Mouse (Mus musculus) A20 (cell line): ENCODE measurements around the gene Lsm10.

Source experiments
- DNase-seq: peaks from one replicate; pipeline ENCODE4 v3.0.0-alpha.2; 2011; ENCODE audit warnings: low read depth, low spot score

Lsm10 gene

DNA sequence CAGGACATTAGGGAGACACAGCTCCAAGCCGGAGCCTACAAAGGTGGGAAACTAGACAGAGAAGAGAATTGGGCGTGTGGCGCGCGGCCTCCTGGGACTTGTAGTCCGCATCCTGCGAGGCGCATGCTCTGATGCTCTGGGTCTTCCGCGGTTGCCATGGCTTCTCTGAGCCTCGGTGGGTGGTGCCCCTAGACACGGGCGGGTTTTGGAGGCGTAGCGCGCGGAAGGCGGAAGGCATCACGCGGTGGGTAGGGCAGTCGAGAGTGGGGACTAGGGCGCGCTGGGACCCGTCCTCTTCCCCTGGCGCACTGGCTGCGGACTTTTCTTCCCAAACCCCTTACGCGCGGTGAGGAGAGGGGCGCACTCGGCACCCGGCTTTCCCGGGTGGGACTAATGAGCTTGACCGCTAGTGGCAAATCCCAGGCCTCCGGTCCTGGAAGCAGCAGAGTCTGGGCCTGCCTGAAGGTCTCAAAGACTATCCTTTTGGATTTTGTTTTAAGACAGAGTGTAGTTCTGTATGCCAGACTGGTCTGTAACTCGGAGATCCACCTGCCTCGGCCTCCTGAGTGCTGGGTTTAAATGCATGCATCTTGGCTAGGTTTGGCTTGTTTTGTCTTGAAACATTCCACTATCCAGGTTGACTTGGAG is at the start of gene Lsm10:
Gene Lsm10, plus strand, starts transcription at position 160 of the 648 bp plus-strand sequence.
- peak; percentile 96 for DNase-seq

DNA sequence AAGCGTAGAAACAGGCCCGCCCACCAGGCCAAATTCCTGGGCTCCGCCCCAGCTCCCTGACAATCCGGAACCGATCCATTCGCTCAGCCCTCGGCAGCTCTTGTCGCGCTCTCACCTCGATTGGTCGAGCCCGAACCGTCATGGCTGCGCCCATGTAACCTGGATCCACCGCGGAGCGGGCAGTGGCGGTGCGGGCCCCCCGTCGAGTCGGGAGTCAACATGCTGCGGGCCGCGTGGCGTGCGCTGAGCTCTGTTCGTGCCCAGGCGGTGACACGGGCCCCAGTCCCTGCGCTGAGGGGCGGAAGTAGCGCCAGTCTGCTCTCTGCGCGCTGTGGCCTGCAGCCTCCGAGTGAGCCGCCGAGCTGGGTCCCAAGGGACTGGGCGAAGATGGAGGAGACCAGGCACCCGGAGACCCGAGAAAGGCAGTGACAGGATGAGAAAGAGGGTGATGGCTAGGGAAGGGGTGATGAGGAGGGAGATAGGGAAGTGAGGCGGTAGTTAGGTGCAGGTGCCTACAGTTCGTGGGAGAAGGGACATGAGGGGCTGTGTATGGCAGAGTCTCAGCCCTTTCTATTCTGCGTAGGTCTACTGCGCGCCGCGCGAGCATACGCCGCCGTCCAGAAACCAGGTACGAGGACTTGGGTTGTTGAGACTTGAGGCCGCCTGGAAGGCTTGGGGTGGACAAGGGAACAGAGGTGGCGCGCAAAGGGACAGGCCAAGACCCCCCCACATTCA is 49.4 kb upstream of the Lsm10 start, which contains the start of gene Mrps15:
Gene Mrps15, plus strand, starts transcription at position 75 of the 735 bp plus-strand sequence.
- peak; percentile 95 for DNase-seq

GRCm38 (mm10) chr4:126051617-126052016 is 44.8 kb upstream of the Lsm10 start:
- DNase-seq, result no peak

DNA sequence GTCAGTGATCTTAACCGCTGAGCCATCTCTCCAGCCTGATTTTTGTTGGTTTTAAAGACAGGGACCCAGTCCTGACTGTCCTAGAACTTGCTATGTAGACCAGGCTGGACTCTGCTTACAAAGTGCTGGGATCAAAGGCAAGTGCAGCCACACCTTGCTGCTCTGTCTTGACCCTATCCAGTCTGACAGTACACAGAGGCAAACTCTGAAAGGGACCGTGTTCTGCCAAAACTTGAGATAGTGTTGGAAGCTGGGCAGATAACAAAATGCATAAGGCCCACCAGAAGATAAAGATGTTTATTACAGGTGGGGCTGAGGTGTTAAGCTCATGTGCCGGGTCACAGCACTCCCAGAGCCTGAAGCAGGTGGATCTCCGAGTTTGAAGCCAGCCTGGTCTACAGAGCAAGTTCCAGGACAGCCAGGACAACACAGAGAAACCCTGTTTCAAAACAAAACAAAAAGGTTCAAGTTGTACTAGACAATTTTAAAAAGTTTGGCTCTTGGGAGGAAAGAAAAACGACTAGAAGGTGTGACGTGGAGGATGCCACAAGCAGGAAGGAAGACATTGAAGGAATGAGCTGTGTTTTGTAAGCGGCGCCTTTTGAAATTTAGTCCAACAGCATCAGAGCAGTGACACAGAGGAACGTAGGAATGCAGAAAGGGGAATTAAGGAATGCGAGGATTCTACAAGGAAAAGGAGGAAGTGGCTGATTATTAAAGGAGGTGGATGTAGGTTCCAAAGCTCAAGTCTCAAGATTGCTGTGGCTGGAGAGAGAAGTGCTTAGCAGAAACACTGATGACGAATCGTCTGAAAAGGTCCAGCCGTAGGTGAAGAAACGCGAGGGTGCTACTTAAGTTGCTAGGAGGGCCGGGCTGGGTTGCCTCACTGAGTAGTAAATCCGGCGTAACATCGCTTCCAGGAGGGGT is 39.0 kb upstream of the Lsm10 start:
- DNase-seq, result peak; percentile 42

DNA sequence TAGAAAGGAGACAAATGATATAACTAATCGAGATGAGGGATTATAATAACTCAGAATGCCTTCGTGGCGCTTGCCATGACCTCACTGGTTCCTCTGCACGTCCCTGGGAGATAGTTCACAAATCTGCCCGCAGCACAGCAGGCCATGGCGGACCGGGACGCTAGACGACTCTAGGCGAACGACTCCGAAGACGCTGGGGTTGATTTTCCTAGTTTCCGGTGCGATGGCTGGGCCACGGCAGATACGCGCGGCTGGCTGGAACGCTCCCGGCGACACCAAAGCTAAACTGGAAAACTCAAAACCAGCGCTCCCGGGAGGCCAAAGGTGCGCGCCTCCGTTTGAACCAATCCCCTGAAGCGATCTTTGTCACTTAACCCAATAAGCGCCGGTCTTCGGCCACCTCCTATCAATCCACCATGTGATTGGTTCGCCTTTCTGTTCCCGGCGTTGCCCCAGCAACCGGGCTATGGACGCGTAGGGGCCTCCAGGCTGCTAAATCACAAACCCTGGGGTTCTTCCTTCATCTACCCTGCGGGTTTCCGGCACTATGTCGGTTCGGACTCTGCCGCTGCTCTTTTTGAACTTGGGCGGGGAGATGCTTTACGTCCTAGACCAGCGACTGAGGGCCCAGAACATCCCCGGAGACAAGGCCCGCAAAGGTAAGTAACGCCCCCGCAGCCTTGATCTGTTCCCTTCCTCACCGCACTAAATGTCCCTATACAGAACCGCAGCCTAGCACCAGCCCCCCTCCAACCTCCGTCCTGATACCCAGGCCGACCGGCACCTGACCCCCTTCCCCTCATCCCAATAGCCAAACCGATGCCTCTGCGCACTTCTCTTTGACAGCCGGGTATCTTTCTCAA is 38.1 kb upstream of the Lsm10 start, which contains the start of gene Oscp1:
Gene Oscp1, plus strand, starts transcription at position 432 of the 863 bp plus-strand sequence.
- DNase-seq, result peak; percentile 93

DNA sequence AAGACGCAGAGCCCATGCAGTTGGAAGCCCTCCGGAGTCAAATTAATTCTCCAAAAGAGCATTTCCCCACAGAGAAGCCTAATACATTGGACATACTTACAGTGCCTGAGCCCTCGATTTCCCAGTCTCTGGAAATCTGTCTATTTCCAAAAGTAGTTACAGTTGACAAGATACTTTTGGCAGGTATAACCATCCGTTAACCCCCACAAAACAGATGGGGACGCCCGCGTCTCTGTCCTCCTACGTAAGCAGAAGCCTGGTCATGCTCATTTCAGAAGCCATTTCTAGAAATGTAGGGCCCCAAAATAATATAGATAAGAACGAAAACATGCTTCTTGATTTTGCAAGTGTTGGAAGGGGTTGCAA is 37.4 kb upstream of the Lsm10 start:
- DNase-seq, result no peak

DNA sequence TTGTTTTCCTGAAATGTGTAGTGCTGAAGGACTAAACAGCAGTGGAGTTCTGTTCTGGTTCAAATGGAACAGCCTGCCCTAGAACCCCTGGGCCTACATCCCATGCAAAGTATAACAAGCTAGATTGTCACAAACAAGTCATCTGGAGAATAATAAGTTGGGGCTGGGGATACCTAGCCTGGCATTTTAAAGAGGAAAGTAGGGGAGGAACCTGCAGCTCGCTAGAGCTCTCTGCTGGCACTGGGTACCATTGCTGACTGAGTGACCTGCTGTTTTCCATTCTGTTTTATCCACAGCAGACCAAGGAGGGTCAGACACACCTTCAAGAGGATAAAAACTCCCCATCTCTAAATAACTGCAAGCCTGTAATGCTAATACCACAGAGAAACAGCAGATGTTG is 33.6 kb upstream of the Lsm10 start:
- DNase-seq, result peak; percentile 59

GRCm38 (mm10) chr4:126065241-126065640 is 31.2 kb upstream of the Lsm10 start:
- no peak for DNase-seq

- DNase-seq, result no peak
These were observed 28.9 kb upstream of the Lsm10 start for GRCm38 (mm10) chr4:126067401-126068077.

DNA sequence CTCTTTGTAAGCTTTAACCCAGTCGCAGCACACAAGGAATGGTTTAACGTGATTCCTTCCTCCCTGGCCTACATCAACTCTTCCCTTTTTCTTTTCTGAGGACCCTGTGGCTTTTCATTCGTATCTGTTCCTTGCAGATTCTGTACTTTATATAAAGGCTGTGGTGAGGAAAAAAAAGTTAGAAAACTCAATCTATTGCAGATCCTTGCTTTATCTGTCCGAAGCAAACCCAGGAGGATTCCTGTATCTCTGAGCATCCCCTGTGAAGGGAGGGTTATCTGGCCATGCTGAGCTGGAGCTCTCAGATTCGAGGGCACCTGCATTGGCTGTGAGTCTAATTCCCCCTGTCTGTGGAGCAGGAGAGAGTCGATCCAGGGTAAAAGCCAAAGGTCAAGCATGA is 27.6 kb upstream of the Lsm10 start:
- DNase-seq, result no peak

DNA sequence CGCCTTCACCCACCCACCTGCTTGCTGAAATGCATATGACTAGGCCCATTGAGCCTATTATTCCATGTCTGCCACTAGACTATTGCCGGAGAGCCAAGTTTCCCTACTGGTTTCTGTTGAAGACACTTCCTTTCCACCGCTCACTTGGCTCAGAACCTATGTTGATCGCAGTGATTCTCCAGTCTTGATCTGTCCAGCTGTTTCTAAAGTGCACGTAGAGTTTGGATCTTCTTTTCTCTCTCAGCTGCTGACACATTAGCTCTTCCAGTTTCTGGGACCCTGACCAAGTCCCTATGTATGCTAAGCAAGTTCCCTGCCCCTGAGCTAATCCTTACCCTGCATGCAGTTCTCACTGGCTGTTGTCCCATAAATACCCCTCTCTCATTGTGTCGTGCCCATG is 18.6 kb upstream of the Lsm10 start:
- DNase-seq, result no peak

DNA sequence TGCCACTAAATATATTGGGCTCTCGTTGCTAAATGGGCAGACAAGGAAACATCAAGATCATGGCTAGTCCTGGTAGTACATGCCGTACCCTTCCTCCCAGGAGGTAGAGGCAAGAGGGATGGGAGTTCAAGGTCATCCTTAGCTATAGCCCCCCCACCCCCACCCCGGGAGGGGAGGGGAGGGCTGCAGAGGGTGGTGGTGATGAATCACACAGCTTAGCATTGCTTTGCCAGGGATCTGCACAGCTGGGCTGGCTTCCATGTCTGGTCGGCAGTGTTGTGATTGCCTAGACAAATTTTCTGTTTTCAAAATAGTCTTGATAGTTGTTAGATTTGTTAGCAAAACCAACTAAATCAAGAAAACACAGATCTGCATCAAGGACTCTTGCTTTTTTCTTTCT is 17.2 kb upstream of the Lsm10 start:
- no peak for DNase-seq

- no peak for DNase-seq
These were observed 14.8 kb upstream of the Lsm10 start for GRCm38 (mm10) chr4:126081601-126082000.

GRCm38 (mm10) chr4:126083021-126083420 is 13.4 kb upstream of the Lsm10 start:
- DNase-seq, result no peak

GRCm38 (mm10) chr4:126084382-126084781 is 12.0 kb upstream of the Lsm10 start:
- DNase-seq, result no peak

DNA sequence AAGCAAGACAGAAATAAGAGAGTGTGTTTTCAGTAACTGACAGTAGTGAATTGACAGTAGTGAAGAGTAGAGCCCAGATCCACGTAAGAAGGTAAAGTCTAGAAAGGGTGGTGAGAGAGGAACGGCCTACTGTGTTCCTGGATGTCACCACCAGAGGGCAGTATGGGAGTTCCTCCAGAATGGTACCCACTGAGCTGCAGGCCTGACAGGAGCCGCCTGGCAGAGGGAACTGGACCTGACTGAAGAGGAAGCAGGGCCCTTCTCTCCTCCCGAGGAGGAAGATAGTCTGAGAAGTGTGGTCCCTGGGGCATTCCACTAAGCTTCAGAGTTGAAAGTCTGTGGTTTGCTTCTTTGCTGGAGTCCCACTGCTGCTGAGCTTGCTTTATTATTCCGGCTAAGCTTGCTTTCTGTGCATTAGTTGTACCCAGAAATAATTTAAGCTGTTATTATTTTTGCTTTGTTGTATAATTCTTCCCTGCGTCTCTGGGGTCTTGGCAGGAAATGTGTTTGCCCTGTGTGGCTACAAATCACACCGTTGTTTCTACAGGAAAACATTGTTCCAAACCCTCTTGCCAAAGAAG is 10.3 kb upstream of the Lsm10 start:
- DNase-seq, result peak; percentile 90

DNA sequence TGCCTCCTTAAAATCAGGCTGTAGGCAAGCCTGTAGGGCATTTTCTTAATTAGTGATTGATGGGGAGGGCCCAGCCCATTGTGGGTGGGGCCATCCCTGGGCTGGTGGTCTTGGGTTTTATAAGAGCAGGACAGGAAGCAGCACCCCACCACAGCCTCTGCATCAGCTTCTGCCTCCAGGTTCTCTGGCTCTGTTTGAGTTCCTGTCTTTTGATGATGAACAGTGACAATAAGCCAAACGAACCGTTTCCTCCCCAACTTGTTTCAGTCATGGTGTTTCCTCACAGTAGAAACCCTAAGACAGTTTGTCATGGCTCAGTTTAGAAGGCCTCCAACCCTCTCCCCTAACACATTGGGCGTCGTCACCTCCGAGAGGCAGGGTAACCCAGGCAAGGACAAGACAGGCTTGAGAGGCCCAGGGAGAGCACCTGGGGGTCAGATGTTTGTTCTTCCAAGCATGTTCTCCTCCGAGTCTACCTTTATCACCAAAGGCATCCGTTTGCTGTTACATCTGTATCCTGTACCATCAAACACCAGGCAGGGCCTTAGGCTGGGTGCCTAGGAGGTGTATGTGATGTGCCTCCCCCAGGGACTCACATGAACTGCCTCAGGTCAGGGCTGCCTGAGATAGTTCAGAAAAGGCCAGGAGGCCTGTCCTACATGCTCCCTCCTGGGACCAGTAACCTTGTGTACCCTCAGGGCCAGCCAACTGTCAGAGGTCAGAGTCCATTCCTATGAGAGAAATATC is 6.1 kb upstream of the Lsm10 start:
- no peak for DNase-seq

- DNase-seq, result no peak
These were observed 5.6 kb upstream of the Lsm10 start for GRCm38 (mm10) chr4:126090848-126091124.

DNA sequence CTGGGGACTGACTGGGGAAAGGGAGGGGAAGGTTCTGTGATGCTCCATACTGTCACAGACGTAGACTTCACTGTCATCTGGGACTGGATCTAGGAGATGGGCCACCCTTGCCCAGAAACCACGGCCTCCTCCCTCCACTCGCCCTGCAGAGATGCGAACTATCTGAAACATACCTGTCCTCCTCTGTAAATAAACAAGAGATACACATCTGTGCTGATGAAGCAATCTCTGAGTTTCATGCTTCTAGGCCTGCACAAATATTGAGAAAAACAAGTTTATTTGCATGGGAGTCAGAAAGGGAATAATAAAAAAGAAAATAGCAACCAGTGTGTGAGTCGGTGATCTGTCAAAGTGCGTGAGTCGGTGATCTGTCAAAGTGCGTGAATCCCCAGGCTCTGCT is 4.5 kb upstream of the Lsm10 start:
- DNase-seq, result peak; percentile 62
